Mouse (Mus musculus) intestine, embryonic 14.5 days (tissue): ENCODE results near the gene Eftud2. TPM values are rescaled to one million over a fixed set of nuclear protein-coding genes. Genes with fewer than 3 reads are reported as not detected.

ENCODE experiments used
- ATAC-seq: fragments of 200-750 bp; cut with Nextera tagmentation; replicated peaks from 2 replicates; pipeline ENCODE4 v1.8.0; 2017; ENCODE audit warnings: low read depth, moderate number of reproducible peaks, moderate TSS enrichment, moderate library complexity; ENCODE audit not compliant: low FRiP score, low TSS enrichment
- DNase-seq: peaks from one replicate; pipeline ENCODE4 v3.0.0-alpha.2; 2018; ENCODE audit warnings: low spot score
- H3K27ac ChIP-seq: fragments of 300-500 bp; sonication (generic); 2 replicates; pipeline ENCODE4 v1.5.1; 2014; ENCODE audit warnings: low read depth, mild to moderate bottlenecking, control low read depth
- H3K27me3 ChIP-seq: fragments of 300-500 bp; sonication (generic); replicated peaks from 2 replicates; pipeline ENCODE4 v1.6.1; 2014; ENCODE audit warnings: low read length, control low read depth; ENCODE audit not compliant: control insufficient read depth, insufficient read depth
- H3K36me3 ChIP-seq: fragments of 300-500 bp; sonication (generic); 2 replicates; pipeline ENCODE4 v1.6.1; 2014; ENCODE audit warnings: low read length, control low read depth; ENCODE audit not compliant: control insufficient read depth, insufficient read depth
- H3K4me1 ChIP-seq: fragments of 300-500 bp; sonication (generic); replicated peaks from 2 replicates; pipeline ENCODE4 v1.6.1; 2014; ENCODE audit warnings: low read length, control low read depth, mixed read lengths; ENCODE audit not compliant: control insufficient read depth, insufficient read depth
- H3K4me2 ChIP-seq: fragments of 300-500 bp; sonication (generic); 2 replicates; pipeline ENCODE4 v1.6.1; 2014; ENCODE audit warnings: low read length
- H3K4me3 ChIP-seq: fragments of 300-500 bp; sonication (generic); 2 replicates; pipeline ENCODE4 v1.5.1; 2014; ENCODE audit warnings: low read depth, low read length, control low read depth, mixed read lengths
- H3K9ac ChIP-seq: fragments of 300-500 bp; sonication (generic); 2 replicates; pipeline ENCODE4 v1.6.1; 2014; ENCODE audit warnings: mild to moderate bottlenecking, low read length
- H3K9me3 ChIP-seq: fragments of 300-500 bp; sonication (generic); 2 replicates; pipeline ENCODE4 v1.6.1; 2016; ENCODE audit warnings: low read length, control low read depth; ENCODE audit not compliant: control insufficient read depth
- WGBS: fragments of 180-500 bp; shearing (Covaris S2); extraction: QIAGEN DNeasy Blood & Tissue Kit; methylation state at CpG from one replicate; pipeline ENCODE4 v1.1.7; 2014; 5-methylcytosine and 5-hydroxymethylcytosine counted together
- polyA plus RNA-seq: library from polyadenylated mRNA; unstranded; fragments of >200 nt; fragmentation: Nextera tagmentation; extraction: Ambion mirVana; gene quantifications from 2 replicates; pipeline ENCODE4 v1.2.1, GENCODE M21; 2014

Eftud2 gene
- polyA plus RNA-seq, 1 experiment from 2014 or later: 184 TPM

DNA sequence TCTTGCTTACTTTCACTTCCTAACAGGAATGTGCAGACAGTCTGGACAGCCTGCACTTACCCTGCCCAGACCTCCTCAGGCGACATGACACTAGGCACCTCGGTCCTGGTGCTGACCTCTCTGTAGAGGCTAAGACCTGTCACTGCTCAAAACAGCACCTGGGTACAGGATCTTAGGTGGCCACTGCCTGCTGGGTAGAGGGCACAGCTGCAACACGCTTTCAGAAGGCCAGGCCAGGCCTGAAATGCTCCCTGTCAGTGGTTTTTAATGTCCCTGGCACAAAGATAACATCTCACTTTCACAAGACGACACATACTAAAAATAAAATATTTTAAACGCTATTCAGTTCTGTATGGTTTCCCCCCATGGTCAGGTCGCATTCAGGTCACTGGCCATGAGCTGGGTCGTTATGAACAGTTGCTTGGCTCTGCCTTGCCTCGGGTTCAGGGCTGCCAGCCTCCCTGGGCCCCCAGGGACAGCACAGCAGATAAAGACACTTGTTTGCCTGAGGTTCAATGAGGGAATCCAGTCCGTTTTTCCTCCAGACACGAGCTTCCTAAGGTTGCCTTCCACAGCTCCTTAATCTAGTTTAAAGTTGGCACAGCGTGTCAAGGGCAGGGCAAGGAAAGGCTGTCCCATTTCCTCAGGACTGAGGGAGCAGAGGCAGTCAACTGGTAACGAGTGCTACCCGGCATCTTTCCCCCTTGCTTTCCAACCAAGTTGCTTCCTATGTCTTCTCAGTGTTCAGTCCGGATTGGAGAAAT lies 88.9 kb downstream of the Eftud2 start:
- no peak overlapping the region for H3K4me2 ChIP-seq
- ATAC-seq (no peak), DNase-seq (no peak)
- peaks cover 9% of the 10 kb centered on the region for H3K4me1 ChIP-seq
- H3K9me3 ChIP-seq: no peaks in the 10 kb centered on the region
- H3K27ac ChIP-seq: no peak overlapping the region; the same call in 1 of the 2 replicates
- 41% methylated on average over 14 of the region's 14 CpGs for WGBS
- H3K36me3 ChIP-seq: peaks cover under 1% of the 10 kb centered on the region; the same call in 1 of the 2 replicates
- H3K4me3 ChIP-seq: no peak overlapping the region
- no peak overlapping the region for H3K9ac ChIP-seq
- no peaks in the 10 kb centered on the region for H3K27me3 ChIP-seq

Other genes starting within 250 kb of the Eftud2 start
- gene Meioc, start 217.3 kb downstream of the Eftud2 start, polyA plus RNA-seq: 0.31 and 1.3 TPM in 2 replicates
- 43.5 and 43.6 TPM in 2 replicates for gene Ccdc43, start 183.2 kb downstream of the Eftud2 start, polyA plus RNA-seq
- gene Adam11, start 119.5 kb downstream of the Eftud2 start, polyA plus RNA-seq: 4.9 and 5.8 TPM in 2 replicates
- 47.7 and 57.7 TPM in 2 replicates for gene Gjc1, start 61.3 kb downstream of the Eftud2 start, polyA plus RNA-seq
- not detected in 2 replicates for gene Higd1b, start 45.1 kb downstream of the Eftud2 start, polyA plus RNA-seq
- 0.81 and 1.2 TPM in 2 replicates for gene Ccdc103, start 219 bp upstream of the Eftud2 start, polyA plus RNA-seq
- not detected in 2 replicates for gene Fam187a, start 4.2 kb upstream of the Eftud2 start, polyA plus RNA-seq
- 0.28 and 0.58 TPM in 2 replicates for gene Gfap, start 19.9 kb upstream of the Eftud2 start, polyA plus RNA-seq
- 7.0 and 7.8 TPM in 2 replicates for gene Kif18b, start 44.1 kb upstream of the Eftud2 start, polyA plus RNA-seq
- gene C1ql1, start 65.7 kb upstream of the Eftud2 start, polyA plus RNA-seq: 8.2 and 9.0 TPM in 2 replicates
- gene Nmt1, start 147.2 kb upstream of the Eftud2 start, polyA plus RNA-seq: 69.3 and 69.7 TPM in 2 replicates
- 164 and 183 TPM in 2 replicates for gene Dcakd, start 147.3 kb upstream of the Eftud2 start, polyA plus RNA-seq
- 1.9 and 2.1 TPM in 2 replicates for gene Plcd3, start 220.7 kb upstream of the Eftud2 start, polyA plus RNA-seq
- 13.0 and 14.5 TPM in 2 replicates for gene Acbd4, start 220.7 kb upstream of the Eftud2 start, polyA plus RNA-seq
- gene Hexim1, start 235.2 kb upstream of the Eftud2 start, polyA plus RNA-seq: 6.8 and 6.9 TPM in 2 replicates